Mouse (Mus musculus): ENCODE measurements at regions not wholly inside any gene's neighbourhood (a gene's known extent, or its start where the extent isn't known, plus 50 kb on each side); places are given as distances from the start of the nearest gene placed in this dataset.

GRCm38 (mm10) chr16:96372021-96372751 is 71.2 kb downstream of the Itgb2l start:
- ChIA-PET CTCF (no interaction called here), POLR2A (interaction anchor here in 1 of 4 experiments (0.6 kb wide), 1 partner anchor 46 kb away, joined by 4 read pairs; no protein-coding TSS in a partner anchor)

GRCm38 (mm10) chr16:96371117-96371516 is 72.3 kb downstream of the Itgb2l start:
- CTCF ChIA-PET = no interaction called here
- POLR2A ChIA-PET = interaction anchor here in 1 of 4 experiments (0.5 kb wide), 1 partner anchor 171 kb away, joined by 6 read pairs; no protein-coding TSS in a partner anchor

- ChIA-PET POLR2A (no interaction called here), CTCF (no interaction called here)
Observed at GRCm38 (mm10) chr16:96370213-96370612, 73.2 kb downstream of the Itgb2l start.
